Mouse (Mus musculus): ENCODE measurements around the gene Drd4.

Gene Drd4

DNA sequence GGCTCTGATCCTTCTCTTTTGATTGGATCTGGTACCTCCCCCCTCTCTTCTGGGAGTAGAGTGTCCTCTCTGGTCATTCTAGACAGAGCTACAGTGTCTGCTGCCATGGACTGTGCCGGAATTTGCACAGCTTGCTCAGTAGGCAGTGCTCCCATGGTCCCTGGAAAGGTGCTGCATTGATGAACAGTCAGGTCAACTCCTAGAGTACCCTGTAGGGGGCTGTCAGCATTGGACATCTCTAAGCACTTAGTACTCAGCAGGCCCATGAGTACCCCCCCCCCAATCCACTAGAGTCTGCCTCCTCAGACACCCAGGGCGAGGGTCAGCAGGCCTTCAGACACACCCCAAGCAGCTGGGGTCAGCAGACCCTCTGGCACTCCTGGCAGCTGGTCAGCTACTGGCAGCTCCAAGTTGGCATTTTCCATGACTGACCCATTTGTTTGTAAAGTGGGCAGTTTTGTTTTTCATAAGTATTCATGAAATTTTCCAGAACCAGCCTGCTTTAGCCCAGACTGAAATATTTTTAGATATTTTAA lies 43.3 kb downstream of the Drd4 start:
- no peak for DNase-seq (ENCODE audit: low spot score)

DNA sequence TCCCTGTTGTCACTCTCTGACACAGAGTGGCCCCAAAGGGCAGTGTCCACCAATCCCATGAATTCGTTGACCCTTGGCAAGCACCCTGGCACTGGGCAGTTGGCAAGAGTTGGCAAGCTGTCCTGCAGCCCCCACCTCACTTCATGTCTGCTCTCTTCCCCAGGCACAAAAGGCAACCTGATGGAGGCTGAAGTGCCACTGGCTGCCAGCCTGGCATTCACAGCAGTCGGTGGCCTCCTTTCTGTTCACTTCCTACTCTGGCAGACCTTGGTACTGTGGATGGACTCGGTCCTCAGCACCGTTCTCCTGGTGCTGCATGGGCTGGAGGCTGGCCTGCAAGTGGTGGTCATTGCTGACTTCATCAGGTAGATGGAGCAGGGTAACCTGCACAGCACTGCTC lies 43.9 kb downstream of the Drd4 start:
- DNase-seq (ENCODE audit: low spot score) = no peak

DNA sequence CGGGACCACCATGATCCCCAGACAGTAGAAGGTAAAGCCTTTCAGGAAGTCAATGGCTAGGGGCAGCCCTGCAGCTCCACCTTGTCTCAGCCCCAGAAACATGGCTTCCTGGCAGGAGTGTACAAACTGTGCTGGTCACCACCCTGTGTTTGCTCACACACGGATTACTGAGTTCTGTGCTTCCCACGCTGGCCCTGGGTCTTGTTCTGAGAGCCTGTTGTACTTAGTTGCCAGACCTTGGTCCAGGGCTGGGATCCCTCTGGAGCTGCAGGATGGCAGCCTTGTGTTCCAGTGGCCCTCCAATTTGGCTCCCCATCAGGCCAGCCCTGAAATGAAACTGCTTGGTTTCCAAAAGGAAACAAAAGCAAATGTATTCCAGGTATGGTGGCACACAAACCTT lies 44.5 kb downstream of the Drd4 start:
- no peak for DNase-seq (ENCODE audit: low spot score)

- no peak for DNase-seq (ENCODE audit: low spot score)
Measured at GRCm38 (mm10) chr7:141337716-141338416, 46.1 kb downstream of the Drd4 start.

GRCm38 (mm10) chr7:141338576-141339131 lies 46.8 kb downstream of the Drd4 start, which contains the start of gene Eps8l2:
TSS of gene Eps8l2 (plus strand) at chr7:141338880.
- peak; percentile 54 for DNase-seq (ENCODE audit: low spot score)

DNA sequence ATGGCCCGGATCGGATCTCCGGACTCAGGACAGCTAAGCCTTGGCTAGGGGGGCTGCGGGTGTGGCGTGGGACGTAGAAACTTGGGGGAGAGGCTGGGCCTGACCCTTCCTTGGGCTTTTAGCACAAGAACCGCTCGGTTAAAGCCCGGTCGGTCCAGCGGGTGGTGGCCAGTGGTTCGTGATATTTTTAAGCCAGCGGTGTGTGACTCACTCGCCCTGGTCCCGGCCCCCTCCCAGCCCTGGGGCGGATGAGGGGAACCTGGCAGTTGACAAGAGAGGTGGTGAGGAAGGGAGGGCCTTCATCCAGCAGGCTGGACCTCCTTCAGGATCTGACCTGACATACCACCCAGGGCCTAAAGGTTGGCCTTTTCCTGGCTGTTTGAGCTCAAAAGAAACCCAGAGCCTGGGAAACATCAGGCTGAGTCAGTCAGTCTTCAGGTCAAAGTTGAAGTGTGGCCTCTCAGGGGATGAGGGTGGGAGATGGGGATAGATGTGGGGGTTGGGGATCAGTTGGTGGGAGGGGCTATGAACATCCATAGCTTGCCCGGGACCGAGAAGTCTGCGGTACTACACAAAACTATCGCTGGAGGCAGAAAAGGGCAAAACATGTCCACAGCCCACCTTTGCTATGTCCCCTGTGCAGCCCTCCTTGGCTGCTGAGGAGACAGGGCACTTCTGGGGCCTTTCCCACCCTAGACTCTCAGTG lies 47.6 kb downstream of the Drd4 start:
- no peak for DNase-seq (ENCODE audit: low spot score)

- DNase-seq (ENCODE audit: low spot score) = no peak
Measured at GRCm38 (mm10) chr7:141340023-141340422, 48.2 kb downstream of the Drd4 start.

- DNase-seq (ENCODE audit: low spot score) = no peak
Measured at GRCm38 (mm10) chr7:141340476-141340875, 48.7 kb downstream of the Drd4 start.

DNA sequence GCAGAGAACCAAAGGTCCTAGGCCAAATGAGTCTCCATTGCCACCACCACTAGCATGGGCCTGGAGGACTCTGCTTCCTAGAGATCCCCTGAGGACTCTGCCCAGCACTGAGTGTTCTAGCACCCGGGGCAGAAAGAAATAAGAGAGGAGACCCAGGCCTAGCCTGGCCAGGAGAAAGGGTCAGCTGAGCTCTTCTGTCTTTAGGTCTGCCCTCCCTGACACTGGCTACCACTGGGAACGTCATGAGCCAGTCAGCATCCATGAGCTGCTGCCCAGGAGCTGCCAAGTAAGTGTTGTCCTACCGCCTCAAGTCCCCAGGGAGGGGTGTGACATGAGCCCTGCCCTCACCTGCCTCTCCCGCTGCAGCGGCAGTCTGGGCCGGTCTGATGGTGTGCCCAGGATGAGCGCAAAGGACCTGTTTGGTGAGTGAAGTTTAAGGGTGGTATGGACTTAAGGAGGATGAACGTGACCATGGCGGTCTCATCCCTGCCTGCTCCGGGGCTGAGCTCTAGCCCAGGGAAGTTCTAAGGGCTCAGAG lies 50.0 kb downstream of the Drd4 start:
- DNase-seq (ENCODE audit: low spot score) = no peak

DNA sequence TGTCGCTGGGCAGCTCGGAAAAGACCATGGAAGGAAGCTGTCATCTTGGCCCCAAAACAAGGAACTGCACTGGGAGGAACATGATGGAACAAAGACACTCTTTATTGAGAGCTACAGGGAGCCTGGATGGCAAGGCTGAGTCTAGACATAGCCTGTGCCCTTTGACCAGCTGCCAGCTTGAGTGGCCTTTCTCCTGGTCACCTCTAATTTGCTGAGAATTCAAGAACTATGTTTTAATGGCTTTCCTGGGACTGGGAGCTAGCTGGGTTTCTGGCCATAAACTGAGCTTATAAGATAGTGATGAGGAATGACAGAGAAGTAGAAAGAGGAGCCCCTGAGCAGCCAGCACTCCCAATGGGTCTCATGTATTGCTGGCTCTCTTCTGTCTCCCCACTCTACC lies 51.4 kb downstream of the Drd4 start:
- no peak for DNase-seq (ENCODE audit: low spot score)

- DNase-seq (ENCODE audit: low spot score) = no peak
Measured at GRCm38 (mm10) chr7:141343696-141344095, 51.9 kb downstream of the Drd4 start.

DNA sequence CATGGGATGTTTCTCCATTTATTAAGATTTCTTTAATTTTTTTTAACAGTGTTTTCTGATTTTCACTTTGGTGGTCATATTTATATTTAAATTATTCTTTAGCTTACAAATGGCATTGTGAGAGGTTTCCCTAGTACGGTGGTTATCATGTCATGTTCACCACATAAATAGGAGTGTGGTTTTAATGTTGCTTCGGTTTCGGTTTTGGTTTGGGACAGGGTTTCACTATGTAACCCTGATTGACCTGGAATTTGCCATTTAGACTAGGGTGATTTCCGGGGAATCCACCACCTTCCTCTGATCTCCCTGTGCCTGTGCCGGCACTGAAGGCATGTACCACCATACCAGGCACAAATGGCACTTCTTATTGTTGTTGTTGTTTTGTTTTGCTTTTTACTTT lies 53.0 kb downstream of the Drd4 start:
- DNase-seq (ENCODE audit: low spot score) = no peak

All from MN1 (cell line).